Mouse (Mus musculus) lung, adult 2 months (tissue): ENCODE results near the gene Olfr705. TPM values are rescaled to one million over a fixed set of nuclear protein-coding genes. Genes with fewer than 3 reads are reported as not detected.
"Not testable (repeated sequence)": the region's sequence is repeated elsewhere in the genome, so short reads cannot be mapped to it uniquely, and the experiment has no call there.

Experiments used
- DNase-seq: peaks from one replicate; pipeline ENCODE4 v3.0.0; 2022
- H3K4me1 ChIP-seq: fragments of 200-500 bp; 2 replicates; pipeline ENCODE4 v1.6.1; 2011; ENCODE audit warnings: low read length; ENCODE audit not compliant: control insufficient read depth, insufficient read depth
- H3K4me3 ChIP-seq: fragments of 200-500 bp; replicated peaks from 2 replicates; pipeline ENCODE3; 2011; ENCODE audit warnings: low read depth, mild to moderate bottlenecking, control low read depth, low read length; ENCODE audit errors: extremely low read depth
- CTCF ChIP-seq: fragments of 200-500 bp; IDR thresholded peaks from 2 replicates; pipeline ENCODE4 v1.5.1; 2011; ENCODE audit warnings: mild to moderate bottlenecking, low read length, control low read depth; ENCODE audit not compliant: insufficient read depth
- POLR2A ChIP-seq: fragments of 200-500 bp; IDR thresholded peaks from 2 replicates; pipeline ENCODE4 v1.6.1; 2011; ENCODE audit warnings: low read depth, mild to moderate bottlenecking, control low read depth, low read length, borderline replicate concordance; ENCODE audit errors: extremely low read depth
- WGBS: fragments of 180-500 bp; shearing (Covaris S2); methylation state at CpG from one replicate; pipeline ENCODE4 v1.1.7; 2018; 5-methylcytosine and 5-hydroxymethylcytosine counted together
- polyA plus RNA-seq: library from polyadenylated mRNA; depleted of rRNA; stranded (reverse); fragments of >200 nt; gene quantifications from 2 replicates; pipeline ENCODE4 v1.2.3, GENCODE M21; 2012; rRNA removed

Gene Olfr705
- polyA plus RNA-seq, result not detected in 2 replicates

GRCm38 (mm10) chr7:106876791-106877190 lies at the start of gene Olfr705:
Gene Olfr705, minus strand, starts transcription at chr7:106876891.
- TF ChIP-seq CTCF (no peak), POLR2A (no peak)
- H3K4me3 ChIP-seq, result no peak within 1 kb of the TSS
- DNase-seq, result no peak
- WGBS, result 68% methylated on average over 3 of the region's 3 CpGs
- H3K4me1 ChIP-seq, result no peaks in the 10 kb centered on the region

GRCm38 (mm10) chr7:106920961-106921360 lies 44.3 kb upstream of the Olfr705 start:
- not testable (repeated sequence) for H3K4me3 ChIP-seq, H3K4me1 ChIP-seq, DNase-seq
- WGBS, result 84% methylated on average over 4 of the region's 7 CpGs

GRCm38 (mm10) chr7:106907676-106908075 lies 31.0 kb upstream of the Olfr705 start, which contains the start of gene Olfr1532-ps1:
Gene Olfr1532-ps1, plus strand, starts transcription at chr7:106908001.
- Histone ChIP-seq H3K4me1 (no peaks in the 10 kb centered on the region), H3K4me3 (no peak within 1 kb of the TSS)
- DNase-seq, result no peak
- WGBS, result 50% methylated on average over 2 of the region's 2 CpGs
- TF ChIP-seq CTCF (no peak), POLR2A (no peak)

GRCm38 (mm10) chr7:106901141-106901540 lies 24.4 kb upstream of the Olfr705 start, which contains the start of gene Olfr707:
Gene Olfr707, minus strand, starts transcription at chr7:106901241.
- not testable (repeated sequence) for H3K4me1 ChIP-seq, H3K4me3 ChIP-seq, DNase-seq
- 75% methylated on average over 3 of the region's 3 CpGs for WGBS

GRCm38 (mm10) chr7:106888062-106888461 lies 11.4 kb upstream of the Olfr705 start, which contains the start of gene Olfr706:
Gene Olfr706, minus strand, starts transcription at chr7:106888162.
- TF ChIP-seq POLR2A (no peak), CTCF (no peak)
- DNase-seq, result no peak
- WGBS, result 64% methylated on average over 2 of the region's 2 CpGs
- no peaks in the 10 kb centered on the region for H3K4me1 ChIP-seq
- H3K4me3 ChIP-seq, result no peak within 1 kb of the TSS

DNA sequence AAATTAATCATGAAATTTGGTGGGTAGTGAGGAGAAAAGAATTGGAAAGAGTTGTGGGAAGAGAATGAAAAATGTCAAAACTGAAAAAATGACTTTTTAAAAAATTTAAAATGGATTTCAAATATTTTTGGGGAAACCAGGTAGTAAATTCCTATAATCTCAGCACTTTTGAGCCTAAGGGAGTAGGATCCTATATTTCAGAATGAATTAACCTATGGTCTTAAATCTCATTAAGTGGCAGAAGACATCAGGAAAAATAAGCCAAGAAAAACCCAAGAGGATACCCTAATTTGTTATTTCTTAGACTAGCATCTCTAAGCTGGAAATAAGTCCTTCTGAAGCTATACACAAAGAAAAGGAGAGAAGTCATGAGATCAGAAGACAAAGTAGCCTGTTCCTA lies 13.8 kb downstream of the Olfr705 start, which contains the start of gene Olfr704:
Gene Olfr704, plus strand, starts transcription at position 301 of the 400 bp plus-strand sequence.
- Histone ChIP-seq H3K4me3 (no peak within 1 kb of the TSS), H3K4me1 (no peaks in the 10 kb centered on the region)
- DNase-seq, result no peak
- TF ChIP-seq POLR2A, result no peak
- TF ChIP-seq CTCF, result no peak

- Histone ChIP-seq H3K4me3 (no peak within 1 kb of the TSS), H3K4me1 (no peaks in the 10 kb centered on the region)
- TF ChIP-seq POLR2A, result no peak
- no peak for TF ChIP-seq CTCF
- 44% methylated on average over 2 of the region's 2 CpGs for WGBS
- no peak for DNase-seq
Measured at GRCm38 (mm10) chr7:106843060-106843459, 33.6 kb downstream of the Olfr705 start, which contains the start of gene Olfr703. Gene Olfr703, plus strand, starts transcription at chr7:106843360.

- Histone ChIP-seq H3K4me3 (no peak within 1 kb of the TSS), H3K4me1 (no peaks in the 10 kb centered on the region)
- no peak for TF ChIP-seq CTCF
- no peak for TF ChIP-seq POLR2A
- DNase-seq, result no peak
Measured at GRCm38 (mm10) chr7:106833793-106834192, 42.9 kb downstream of the Olfr705 start, which contains the start of gene Olfr702. Gene Olfr702, minus strand, starts transcription at chr7:106833893.

Other genes with a start within 250 kb of the Olfr705 start
- not detected in 2 replicates for gene Olfr693, start 196.3 kb downstream of the Olfr705 start, polyA plus RNA-seq
- not detected in 2 replicates for gene Olfr694, start 185.1 kb downstream of the Olfr705 start, polyA plus RNA-seq
- not detected in 2 replicates for gene Olfr695, start 160.5 kb downstream of the Olfr705 start, polyA plus RNA-seq
- gene Olfr697, start 134.4 kb downstream of the Olfr705 start, polyA plus RNA-seq, result not detected in 2 replicates
- gene Olfr698, start 121.5 kb downstream of the Olfr705 start, polyA plus RNA-seq, result not detected in 2 replicates
- not detected in 2 replicates for gene Olfr699, start 83.7 kb downstream of the Olfr705 start, polyA plus RNA-seq
- gene Olfr700, start 68.1 kb downstream of the Olfr705 start, polyA plus RNA-seq, result not detected in 2 replicates
- not detected in 2 replicates for gene Olfr701, start 62.8 kb downstream of the Olfr705 start, polyA plus RNA-seq
- gene Olfr702, start 43.0 kb downstream of the Olfr705 start, polyA plus RNA-seq, result not detected in 2 replicates
- not detected in 2 replicates for gene Olfr703, start 33.5 kb downstream of the Olfr705 start, polyA plus RNA-seq
- gene Olfr704, start 13.7 kb downstream of the Olfr705 start, polyA plus RNA-seq, result not detected in 2 replicates
- gene Olfr706, start 11.3 kb upstream of the Olfr705 start, polyA plus RNA-seq, result not detected in 2 replicates
- gene Olfr707, start 24.4 kb upstream of the Olfr705 start, polyA plus RNA-seq, result not detected in 2 replicates
- not detected in 2 replicates for gene Olfr1532-ps1, start 31.1 kb upstream of the Olfr705 start, polyA plus RNA-seq
- not detected in 2 replicates for gene Olfr709-ps1, start 55.3 kb upstream of the Olfr705 start, polyA plus RNA-seq
- not detected in 2 replicates for gene Olfr710, start 71.4 kb upstream of the Olfr705 start, polyA plus RNA-seq
- not detected in 2 replicates for gene Olfr6, start 87.0 kb upstream of the Olfr705 start, polyA plus RNA-seq
- not detected in 2 replicates for gene Olfr711, start 98.6 kb upstream of the Olfr705 start, polyA plus RNA-seq
- gene Olfr2, start 129.2 kb upstream of the Olfr705 start, polyA plus RNA-seq, result not detected in 2 replicates
- gene Olfr713, start 154.3 kb upstream of the Olfr705 start, polyA plus RNA-seq, result not detected in 2 replicates
- not detected in 2 replicates for gene Olfr714, start 194.1 kb upstream of the Olfr705 start, polyA plus RNA-seq
- gene Olfr17, start 216.3 kb upstream of the Olfr705 start, polyA plus RNA-seq, result not detected in 2 replicates
- not detected in 2 replicates for gene Olfr715b, start 233.5 kb upstream of the Olfr705 start, polyA plus RNA-seq